Mouse (Mus musculus) Muller cell, postnatal 12 days (primary cell): ENCODE results near the gene Hrc.
"Not testable (repeated sequence)": the region's sequence is repeated elsewhere in the genome, so short reads cannot be mapped to it uniquely, and the experiment has no call there.

ENCODE experiments used
- DNase-seq: peaks from one replicate; pipeline ENCODE4 v3.0.0-alpha.2; 2015; ENCODE audit errors: inconsistent ontology term

Gene Hrc

GRCm38 (mm10) chr7:45333431-45333982 is 1.6 kb upstream of the Hrc start, which contains the start of gene Trpm4:
Trpm4 (minus strand) TSS chr7:45333780.
- DNase-seq, result peak; percentile 93

GRCm38 (mm10) chr7:45334605-45335004 is 485 bp upstream of the Hrc start:
- no peak for DNase-seq

- no peak for DNase-seq
Measured at GRCm38 (mm10) chr7:45336319-45336718, 1.2 kb downstream of the Hrc start.

GRCm38 (mm10) chr7:45337469-45337868 is 2.4 kb downstream of the Hrc start:
- no peak for DNase-seq

- DNase-seq, result no peak
Measured at GRCm38 (mm10) chr7:45338161-45338911, 3.2 kb downstream of the Hrc start.

- peak; percentile 93 for DNase-seq
Measured at GRCm38 (mm10) chr7:45339410-45340065, 4.4 kb downstream of the Hrc start.

- DNase-seq, result no peak
Measured at GRCm38 (mm10) chr7:45340066-45340442, 5.0 kb downstream of the Hrc start.

- DNase-seq, result peak; percentile 64
Measured at GRCm38 (mm10) chr7:45340669-45341068, 5.6 kb downstream of the Hrc start.

- peak; percentile 82 for DNase-seq
Measured at GRCm38 (mm10) chr7:45341303-45341702, 6.2 kb downstream of the Hrc start.

GRCm38 (mm10) chr7:45342081-45342480 is 7.0 kb downstream of the Hrc start:
- DNase-seq, result no peak

- DNase-seq, result peak; percentile 19
Measured at GRCm38 (mm10) chr7:45343543-45343942, 8.5 kb downstream of the Hrc start.

GRCm38 (mm10) chr7:45346905-45347304 is 11.8 kb downstream of the Hrc start:
- DNase-seq, result no peak

GRCm38 (mm10) chr7:45353041-45353440 is 18.0 kb downstream of the Hrc start:
- no peak for DNase-seq

- DNase-seq, result no peak
Measured at GRCm38 (mm10) chr7:45355318-45356020, 20.4 kb downstream of the Hrc start.

GRCm38 (mm10) chr7:45356087-45356486 is 21.0 kb downstream of the Hrc start:
- DNase-seq, result no peak

GRCm38 (mm10) chr7:45359081-45359480 is 24.0 kb downstream of the Hrc start:
- DNase-seq, result not testable (repeated sequence)

- no peak for DNase-seq
Measured at GRCm38 (mm10) chr7:45360404-45361125, 25.5 kb downstream of the Hrc start.

- DNase-seq, result peak; percentile 92
Measured at GRCm38 (mm10) chr7:45361243-45361804, 26.2 kb downstream of the Hrc start.

GRCm38 (mm10) chr7:45362801-45363200 is 27.7 kb downstream of the Hrc start:
- DNase-seq, result peak; percentile 24

GRCm38 (mm10) chr7:45363983-45364382 is 28.9 kb downstream of the Hrc start:
- no peak for DNase-seq
